Mouse (Mus musculus) bone marrow macrophage, adult 2 months (primary cell): ENCODE data around the gene Itpk1.

Source experiments
- CTCF ChIP-seq: IDR thresholded peaks from 2 replicates; pipeline ENCODE4 v1.5.1; 2012; ENCODE audit warnings: low read depth, mild to moderate bottlenecking, low read length, moderate library complexity
- POLR2A ChIP-seq: IDR thresholded peaks from 2 replicates; pipeline ENCODE4 v1.6.1; 2012; ENCODE audit warnings: mild to moderate bottlenecking, low read depth, low read length, borderline replicate concordance

DNA sequence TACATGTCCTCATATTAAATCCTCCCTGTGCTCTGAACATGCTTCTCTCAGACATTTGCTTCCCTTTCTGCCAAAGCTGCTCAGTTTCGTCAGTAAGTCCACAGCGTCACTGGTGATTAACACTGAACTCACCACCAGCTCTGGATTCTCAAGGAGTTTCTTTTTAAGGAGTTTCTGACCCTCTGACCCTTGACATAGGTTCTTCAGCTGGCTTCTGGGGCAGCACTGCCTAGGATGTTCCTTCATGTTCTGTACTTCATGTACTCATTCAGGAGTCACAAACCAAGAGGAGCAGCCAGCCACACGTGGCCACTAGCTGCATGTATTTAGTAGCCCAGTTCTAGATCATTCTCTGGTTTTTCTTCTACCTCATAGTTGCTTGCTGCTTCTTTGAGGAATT lies 43.5 kb upstream of the Itpk1 start:
- TF ChIP-seq CTCF (no peak), POLR2A (no peak)
